Mouse (Mus musculus) megakaryocyte, embryonic 14.5 days (primary cell): ENCODE measurements around the gene Strada.
A peak's percentile ranks its signal among the peaks of the same experiment; 100 is the strongest.

Experiments
- FLI1 ChIP-seq: IDR thresholded peaks from 2 replicates; pipeline ENCODE4 v1.6.1; 2012; ENCODE audit warnings: low read length, inconsistent platforms, mixed read lengths
- GATA1 ChIP-seq: IDR thresholded peaks from 3 replicates; pipeline ENCODE4 v1.6.1; 2012; ENCODE audit warnings: mixed read lengths, low read length, inconsistent platforms, borderline replicate concordance

DNA sequence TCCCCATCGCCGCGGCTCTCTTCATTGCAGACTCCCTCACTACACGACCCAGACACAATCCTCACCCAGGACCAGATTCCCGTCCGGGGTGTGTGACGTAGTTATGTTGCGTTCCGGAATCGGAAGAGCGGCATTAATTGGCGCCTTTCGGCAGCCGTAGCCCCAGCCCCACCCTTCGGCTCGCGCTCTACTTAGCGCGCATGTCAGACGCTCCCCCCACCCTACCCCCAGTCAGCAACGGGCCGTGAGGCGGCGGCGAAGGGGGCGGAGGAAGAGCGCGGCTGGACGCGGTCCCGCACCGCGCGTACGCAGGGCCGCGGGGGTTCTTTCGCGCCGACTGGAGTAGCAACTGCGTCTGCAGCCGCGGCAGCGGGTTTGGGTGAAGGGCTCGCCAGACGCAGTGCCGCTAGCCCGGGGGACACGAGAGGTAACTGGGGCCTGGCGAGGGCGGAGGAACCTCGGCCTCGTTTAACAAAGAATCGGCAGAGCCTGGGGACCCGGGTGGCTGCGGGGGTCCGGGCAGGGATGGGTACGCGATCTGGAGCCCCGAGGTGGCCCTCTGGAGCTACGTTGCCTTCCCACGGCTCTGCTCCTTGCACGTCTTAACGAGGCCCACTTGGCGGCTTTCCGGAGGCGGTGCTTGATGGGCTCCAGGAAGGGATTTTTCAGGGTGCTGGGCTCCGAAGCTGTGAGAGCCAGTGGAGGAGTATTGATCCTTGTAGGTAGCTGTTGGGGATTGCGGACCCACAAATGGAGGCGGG lies 14.9 kb upstream of the Strada start, which contains the start of gene Ddx42:
- TF ChIP-seq GATA1: no peak
- 0 out of 2 replicates have a peak, but pooled peaks have one; percentile 1 for TF ChIP-seq FLI1
